Mouse (Mus musculus) C2C12 (cell line): Measurements from ENCODE around the gene Gm10097.

Experiments used
- MYOG ChIP-seq: IDR thresholded peaks from one replicate; pipeline ENCODE4 v1.6.1; 2011; ENCODE audit not compliant: control insufficient read depth, insufficient read length; ENCODE audit errors: extremely low read depth
- USF1 ChIP-seq: IDR thresholded peaks from one replicate; pipeline ENCODE4 v1.6.1; 2011; ENCODE audit warnings: low read depth, mild to moderate bottlenecking, control low read depth, moderate library complexity

DNA sequence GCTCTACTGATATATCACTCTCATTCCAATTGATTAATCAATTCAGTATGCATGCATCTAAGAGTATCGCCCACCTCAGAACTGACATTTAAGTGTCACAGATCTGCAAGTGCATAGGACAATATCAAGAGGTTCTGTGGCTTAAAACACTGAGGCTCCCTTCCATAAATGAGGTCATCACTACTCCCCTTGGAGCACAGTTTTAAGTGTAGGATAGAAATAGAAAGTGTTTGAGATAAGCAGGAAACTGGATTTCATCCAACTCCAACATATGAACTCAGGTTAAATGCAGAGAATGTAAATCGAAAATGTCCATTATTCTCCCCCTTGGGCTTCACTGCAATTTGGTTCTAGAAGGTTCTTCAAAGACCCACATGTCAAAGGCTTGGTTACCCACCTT, 10.1 kb upstream of the Gm10097 start:
- TF ChIP-seq USF1 = no peak
- TF ChIP-seq MYOG = no peak
